Mouse (Mus musculus): Measurements from ENCODE around the gene Fkbp10.

Gene Fkbp10

DNA sequence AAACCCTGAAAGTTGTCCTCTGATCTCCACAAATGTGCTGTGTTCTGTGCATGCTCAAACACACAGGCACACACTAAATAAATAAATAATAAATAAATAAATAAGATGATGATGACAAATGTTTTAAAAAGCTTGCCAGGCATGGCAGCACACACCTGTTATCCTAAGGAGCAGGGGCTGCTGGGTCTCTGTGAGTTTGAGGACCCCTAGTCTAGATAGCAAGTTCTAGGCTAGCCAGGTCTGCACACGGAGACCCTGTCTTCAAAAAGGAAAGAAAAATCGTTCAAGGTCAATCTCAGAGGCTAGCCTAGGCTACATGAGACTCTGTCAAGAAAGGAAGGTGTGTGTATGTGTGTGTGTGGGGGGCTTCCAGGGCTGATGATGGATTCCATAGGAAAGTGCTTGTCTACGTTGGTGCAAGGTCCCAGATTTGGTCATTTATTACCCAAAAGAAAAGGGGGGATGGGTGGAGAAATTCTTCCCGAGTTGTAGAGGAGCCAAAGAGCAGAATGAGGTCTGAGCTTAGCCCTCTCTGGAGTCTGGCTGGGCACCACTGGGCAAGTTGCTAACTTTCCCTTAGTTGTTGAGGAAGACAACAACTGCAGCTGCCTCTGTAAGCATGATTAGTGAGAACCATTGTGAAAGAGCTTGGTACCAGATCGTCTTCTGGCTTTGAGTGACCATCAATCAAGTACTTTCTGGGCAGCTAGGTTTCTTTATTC is 21.0 kb upstream of the Fkbp10 start:
- no peak for DNase-seq

- no peak for DNase-seq
Measured at GRCm38 (mm10) chr11:100395200-100395599, 20.3 kb upstream of the Fkbp10 start.

GRCm38 (mm10) chr11:100395861-100396631 is 19.5 kb upstream of the Fkbp10 start:
- peak; percentile 53 for DNase-seq

GRCm38 (mm10) chr11:100396886-100397599 is 18.5 kb upstream of the Fkbp10 start:
- peak; percentile 83 for DNase-seq

DNA sequence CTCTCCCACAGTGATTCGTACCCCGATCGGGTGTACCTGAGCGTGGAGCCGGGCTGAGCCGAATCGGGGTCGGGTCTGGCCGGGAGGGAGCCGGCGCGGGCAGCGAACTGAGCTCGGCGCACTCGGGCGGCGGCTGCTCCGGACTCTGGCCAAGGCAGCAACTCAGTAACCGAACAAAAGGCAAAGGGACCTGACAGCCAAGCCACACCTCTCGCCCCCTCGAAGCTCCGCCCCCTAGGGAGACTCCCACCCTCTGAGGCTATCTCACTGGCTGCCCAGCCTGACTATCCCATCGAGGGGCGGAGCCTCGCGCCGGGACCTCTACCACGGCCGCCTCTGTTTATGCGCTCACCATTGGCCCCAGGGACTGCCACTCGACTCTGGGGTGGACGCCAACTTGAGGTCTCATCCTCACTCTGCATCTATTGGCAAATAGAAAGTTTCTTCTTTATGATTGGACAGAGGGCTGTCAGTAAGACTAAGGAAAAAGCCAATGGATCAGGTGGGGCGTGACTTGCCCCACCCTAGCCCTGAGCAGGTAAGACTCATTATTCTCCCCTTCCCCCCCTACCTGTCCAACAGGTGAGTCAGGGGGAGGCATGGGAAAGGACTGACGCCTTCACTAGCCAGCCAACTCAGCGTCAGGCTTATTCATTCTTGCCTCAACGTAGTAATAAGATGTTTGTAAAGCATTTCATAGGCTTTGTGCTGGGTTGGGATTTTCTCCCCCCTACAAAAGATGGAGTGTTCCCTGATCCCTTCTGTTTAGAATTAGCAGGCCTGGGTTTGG is 17.7 kb upstream of the Fkbp10 start, which contains the start of gene Jup:
TSS of gene Jup (minus strand) at position 164 of the 790 bp plus-strand sequence.
- DNase-seq, result peak; percentile 98

DNA sequence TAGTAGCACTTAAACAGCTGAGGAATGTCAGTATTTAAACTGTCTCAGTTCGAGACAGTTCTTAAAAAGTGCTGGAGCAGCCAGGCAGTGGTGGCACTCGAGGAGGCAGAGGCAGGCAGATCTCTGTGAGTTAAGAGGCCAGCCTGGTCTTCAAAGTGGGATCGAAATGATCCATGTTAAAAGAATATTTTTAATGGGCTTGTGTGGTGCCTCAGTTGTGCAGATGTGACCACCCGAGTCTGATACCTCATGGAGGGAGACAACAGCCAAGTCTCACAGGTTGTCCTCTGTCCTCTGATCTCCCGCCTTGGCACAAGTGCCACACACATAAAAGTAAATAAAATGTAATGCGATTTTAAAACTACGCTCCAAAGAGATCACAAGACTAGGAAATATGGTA is 17.0 kb upstream of the Fkbp10 start:
- DNase-seq, result no peak

GRCm38 (mm10) chr11:100399320-100399719 is 16.2 kb upstream of the Fkbp10 start:
- peak; percentile 73 for DNase-seq

DNA sequence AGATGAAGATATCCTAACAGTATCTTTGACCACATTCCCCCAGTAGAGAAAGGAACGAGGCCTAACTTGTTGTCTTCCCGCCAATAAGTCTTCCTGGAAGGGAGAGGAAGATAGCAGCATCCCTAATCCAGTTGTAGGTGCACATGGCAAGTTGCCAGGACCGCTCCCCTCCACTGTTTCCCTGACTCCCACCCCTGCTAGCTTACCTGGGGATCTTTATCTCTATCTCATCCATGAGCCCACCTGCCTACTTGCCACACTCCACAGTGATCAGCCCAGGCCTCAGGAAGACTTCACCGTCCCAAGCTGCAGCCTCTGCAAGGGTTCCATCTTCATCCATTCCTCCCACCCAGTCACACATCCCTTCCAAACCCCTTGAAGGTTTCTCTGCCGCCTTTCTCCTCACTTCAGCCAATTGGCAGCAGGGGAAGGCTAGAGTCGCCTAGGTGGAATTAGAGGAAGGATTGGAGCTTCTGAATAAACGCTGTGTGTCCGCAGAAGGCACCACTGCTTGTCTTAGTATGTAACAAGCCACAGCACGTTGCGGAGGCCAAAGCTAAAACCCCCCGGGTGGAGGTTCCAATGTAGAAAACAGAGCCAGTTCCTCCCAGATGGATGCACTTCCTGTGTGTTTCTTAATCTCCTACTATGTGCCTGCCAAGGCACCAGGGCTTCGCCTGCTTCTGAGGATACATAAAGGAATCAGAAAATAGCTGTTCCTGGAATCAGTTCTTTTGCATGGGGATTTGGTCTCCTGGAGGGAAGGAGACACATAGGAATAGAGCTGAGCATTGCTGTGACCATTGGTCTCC is 15.6 kb upstream of the Fkbp10 start:
- DNase-seq, result no peak

- no peak for DNase-seq
Measured at GRCm38 (mm10) chr11:100400842-100401241, 14.7 kb upstream of the Fkbp10 start.

DNA sequence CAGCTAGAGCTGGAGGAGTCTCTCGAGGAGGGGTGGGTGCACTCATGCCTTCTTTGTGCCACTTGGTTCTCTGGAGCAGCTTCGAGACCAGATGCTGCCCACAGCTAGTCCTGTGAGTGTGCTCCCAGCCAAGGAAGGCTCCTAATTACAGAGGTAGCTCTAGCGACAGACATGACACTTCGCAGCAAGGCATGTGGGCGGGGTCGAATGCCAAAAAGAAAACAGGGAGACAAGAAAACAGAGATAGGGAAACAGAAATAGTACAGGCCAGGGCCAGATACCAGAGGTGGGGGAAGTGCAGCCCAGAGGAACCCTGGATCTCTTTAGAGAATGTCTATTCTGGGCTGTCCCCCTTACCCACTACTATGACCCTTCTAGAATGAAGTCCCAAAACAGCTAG is 13.3 kb upstream of the Fkbp10 start:
- no peak for DNase-seq

GRCm38 (mm10) chr11:100402682-100403081 is 12.8 kb upstream of the Fkbp10 start:
- no peak for DNase-seq

GRCm38 (mm10) chr11:100403445-100404134 is 11.9 kb upstream of the Fkbp10 start:
- no peak for DNase-seq

DNA sequence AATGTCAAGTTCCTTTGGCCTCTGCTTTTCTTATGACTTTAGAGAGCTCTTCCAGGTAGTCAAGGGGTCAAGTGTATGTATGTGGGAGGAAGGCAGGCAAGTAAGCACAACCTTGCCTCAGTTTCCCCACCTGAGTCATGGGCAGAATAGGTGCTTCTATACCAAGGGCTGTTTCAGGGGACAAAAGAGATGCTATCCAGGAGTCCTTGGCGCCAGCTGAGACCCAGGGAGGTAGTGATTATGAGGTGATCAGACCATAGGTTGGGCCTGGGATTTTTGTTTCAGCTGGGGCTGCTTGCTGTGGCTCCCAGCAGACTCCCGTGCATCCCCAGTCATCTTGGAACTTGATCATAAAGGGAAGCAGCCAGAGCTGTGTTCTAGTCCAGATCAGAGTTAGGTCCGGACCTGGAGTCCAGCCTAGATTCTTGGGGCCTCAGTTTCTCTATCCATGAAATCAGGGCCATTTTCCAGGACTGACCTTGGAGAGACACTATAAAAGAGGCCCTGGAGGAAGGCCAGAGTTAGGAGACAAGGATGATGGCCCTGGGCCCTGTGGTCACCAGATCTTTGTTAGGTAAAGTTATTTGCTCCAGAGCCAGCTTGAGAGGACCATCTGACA is 10.9 kb upstream of the Fkbp10 start:
- no peak for DNase-seq

DNA sequence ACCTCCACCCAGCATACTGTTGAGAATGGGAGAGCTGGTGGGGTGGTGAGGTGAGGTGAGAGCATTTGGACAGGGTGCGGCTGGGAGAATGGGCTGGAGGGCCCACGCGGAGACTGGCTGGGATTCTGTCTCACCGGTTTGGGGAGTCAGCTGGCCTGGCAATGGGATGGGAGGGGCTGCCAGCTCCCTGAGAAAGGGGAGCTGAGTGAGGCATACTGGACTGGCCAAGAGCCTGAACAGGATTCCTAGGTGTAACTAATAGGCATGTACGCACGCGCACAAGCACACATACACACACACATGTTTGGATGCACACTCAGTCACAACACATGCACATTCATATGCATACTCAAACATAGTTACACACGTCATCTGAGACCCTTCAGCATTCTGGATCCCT is 9.2 kb upstream of the Fkbp10 start:
- no peak for DNase-seq

DNA sequence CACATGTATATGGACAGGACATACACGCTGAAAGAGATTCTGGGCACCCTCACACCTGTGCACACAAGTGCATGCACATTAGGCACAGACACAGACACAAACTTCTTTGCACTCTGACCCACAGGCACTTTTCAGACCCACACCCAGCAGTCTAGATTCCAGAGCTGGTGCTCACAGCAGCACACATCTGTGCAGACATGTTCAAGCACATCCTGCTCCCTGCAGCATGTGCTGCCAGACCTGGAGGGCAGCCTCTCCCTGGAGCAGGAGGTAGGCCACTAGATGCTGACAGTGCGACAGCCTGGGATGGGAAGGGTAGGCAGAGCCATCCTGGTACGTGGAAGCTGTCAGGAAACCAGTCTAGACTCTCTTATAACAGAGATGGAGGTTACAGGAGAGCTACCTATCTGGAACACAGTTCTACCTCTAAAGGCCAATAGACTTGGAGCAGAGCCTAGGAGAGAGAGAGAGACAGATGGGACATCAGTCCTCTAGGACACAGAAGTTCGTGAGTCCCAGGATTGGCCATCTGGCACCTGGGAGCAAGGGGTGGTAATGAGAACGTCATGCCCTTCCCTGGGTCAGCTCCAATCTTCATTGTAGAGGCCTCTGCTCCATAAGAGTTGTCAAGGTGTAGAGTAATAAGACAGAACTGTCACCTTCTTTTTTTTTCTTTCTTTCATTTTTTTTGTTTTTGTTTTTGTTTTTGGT is 8.3 kb upstream of the Fkbp10 start:
- DNase-seq, result peak; percentile 37

- DNase-seq, result peak; percentile 86
Measured at GRCm38 (mm10) chr11:100408076-100408834, 7.2 kb upstream of the Fkbp10 start.

DNA sequence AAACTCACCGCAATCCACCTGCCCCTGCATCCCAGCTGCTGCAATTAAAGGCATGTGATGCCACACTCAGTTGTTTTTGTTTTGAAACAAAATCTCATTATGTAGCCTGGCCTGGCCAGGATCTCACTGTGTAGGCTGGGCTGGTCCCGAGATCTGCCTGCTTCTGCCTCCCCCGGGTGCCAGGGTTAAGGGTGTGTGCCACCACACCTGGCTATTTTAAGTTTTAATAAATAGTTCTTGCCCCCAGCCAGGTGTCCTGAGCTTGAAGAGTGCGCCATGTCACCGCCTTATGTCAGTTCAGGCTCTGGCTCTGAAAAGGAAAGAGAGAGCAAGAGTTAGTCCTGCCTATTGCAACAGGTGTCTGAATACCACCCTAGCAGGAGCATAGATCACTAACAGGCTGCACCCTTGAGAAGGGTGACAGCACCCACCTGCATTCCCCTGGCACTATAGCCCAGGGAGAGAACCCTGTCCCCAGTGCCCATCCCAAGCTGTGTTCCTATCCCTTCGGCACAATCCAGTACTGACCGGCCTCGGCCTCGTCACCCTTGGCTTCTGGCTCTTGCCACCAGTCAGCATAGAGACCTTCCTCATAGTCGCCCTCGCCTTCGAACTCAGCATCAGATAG is 6.5 kb upstream of the Fkbp10 start:
- DNase-seq, result peak; percentile 70

DNA sequence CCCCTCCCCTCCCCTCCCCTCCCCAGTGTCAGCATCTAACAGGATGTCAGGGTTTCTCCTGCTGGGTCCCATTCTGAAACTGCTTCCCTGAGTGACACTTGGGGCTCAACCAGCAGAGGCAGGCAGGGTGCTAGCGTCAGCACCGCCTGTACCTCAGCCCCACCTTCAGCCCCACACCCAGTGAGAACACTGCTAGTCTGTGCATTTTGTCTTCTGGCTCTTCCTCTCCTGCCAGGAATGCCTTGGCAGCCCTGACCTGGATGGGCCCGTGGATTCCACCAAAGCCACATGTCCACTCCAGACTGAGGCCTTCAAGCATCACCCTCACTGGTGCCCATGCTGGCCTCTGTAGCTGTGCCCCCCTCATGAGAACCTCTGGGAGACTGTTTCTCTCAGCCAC is 5.8 kb upstream of the Fkbp10 start:
- DNase-seq, result peak; percentile 74

- peak; percentile 51 for DNase-seq
Measured at GRCm38 (mm10) chr11:100411736-100412135, 3.8 kb upstream of the Fkbp10 start.

Measured in thymus, postnatal 14 days (tissue).